Comparison of ENCODE assay signal across 16 mouse cellular contexts in genomic region chr15:7875879-7876278, GRCm38 (mm10).
"Had no signal": no experiment of that assay in that cellular context is flagged by ENCODE, and none has a peak within 500 bp of the region (broad histone marks: within the 10 kb centered on the region; RNA-seq: fewer than 3 reads in every experiment).

No protein-coding gene starts in this region.

- ATAC-seq: lung, postnatal 0 days had no signal

- H3K4me1 ChIP-seq: limb, embryonic 13.5 days; megakaryocyte, embryonic 14.5 days had no signal

- H3K9me3 ChIP-seq: limb, embryonic 13.5 days; megakaryocyte, embryonic 14.5 days; midbrain, embryonic 12.5 days; neural tube, embryonic 15.5 days had no signal

- H3K4me2 ChIP-seq: limb, embryonic 13.5 days; midbrain, embryonic 12.5 days; neural tube, embryonic 15.5 days had no signal

- H3K27me3 ChIP-seq: limb, embryonic 13.5 days; megakaryocyte, embryonic 14.5 days; neural tube, embryonic 15.5 days had no signal

- H3K27ac ChIP-seq: limb, embryonic 13.5 days; liver, embryonic 14.5 days; midbrain, embryonic 12.5 days; neural tube, embryonic 15.5 days had no signal

- H3K4me3 ChIP-seq: limb, embryonic 13.5 days; megakaryocyte, embryonic 14.5 days; midbrain, embryonic 12.5 days; neural tube, embryonic 15.5 days had no signal

- DNase-seq: kidney, adult 8-10 months; kidney, postnatal 25 days; layer of hippocampus, adult 9-11 months; left cerebral cortex, postnatal 4 days; lung, adult 2 months; lung, postnatal 4 days; right cerebral cortex, postnatal 4 days; spleen, adult 18-20 months; thymus, adult 18-20 months; thymus, postnatal 14 days had no signal

- H3K36me3 ChIP-seq: midbrain, embryonic 12.5 days; neural tube, embryonic 15.5 days had no signal

- H3K9ac ChIP-seq: limb, embryonic 13.5 days; liver, embryonic 14.5 days; midbrain, embryonic 12.5 days; neural tube, embryonic 15.5 days had no signal
